Mouse (Mus musculus): ENCODE measurements at regions not wholly inside any gene's neighbourhood (a gene's known extent, or its start where the extent isn't known, plus 50 kb on each side); places are given as distances from the start of the nearest gene placed in this dataset.

DNA sequence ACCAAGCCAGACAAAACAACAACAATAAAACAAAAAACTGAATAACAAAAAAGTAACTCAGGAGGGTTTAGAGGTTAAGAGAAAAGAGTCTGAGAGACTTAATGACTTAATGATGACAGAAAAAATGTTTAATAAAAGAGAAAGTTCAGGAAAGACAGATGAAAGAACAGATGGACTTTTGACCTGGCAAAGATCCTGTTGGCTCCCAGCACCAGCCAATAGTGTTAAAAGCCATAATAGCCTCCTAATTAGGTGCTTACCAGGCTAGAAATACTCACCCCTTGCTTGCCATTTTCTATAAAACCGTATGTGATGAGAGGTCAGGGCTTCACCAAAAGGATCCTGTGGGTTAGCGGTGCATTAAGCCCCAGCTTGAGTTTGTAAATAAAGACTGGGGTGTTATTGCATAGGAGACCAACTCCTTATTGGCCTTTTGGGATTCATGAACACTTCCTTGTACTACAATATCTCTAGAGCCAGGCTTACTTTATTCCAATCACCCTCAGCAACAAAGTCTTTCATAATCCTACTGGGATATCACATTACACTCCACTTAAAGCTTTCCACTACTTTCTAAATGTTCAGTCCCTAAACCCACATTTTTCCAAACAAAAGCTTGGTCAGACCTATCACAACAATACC lies 282.1 kb upstream of the Rasa1 start:
- no peaks in the 10 kb centered on the region for H3K9me3 ChIP-seq
- no peak overlapping the region for H3K4me2 ChIP-seq
- no peaks in the 10 kb centered on the region for H3K36me3 ChIP-seq
- H3K9ac ChIP-seq, result no peak overlapping the region
- H3K4me1 ChIP-seq, result no peaks in the 10 kb centered on the region
- ATAC-seq (ENCODE audit: extremely low read depth, insufficient number of reproducible peaks, low FRiP score, low TSS enrichment), result no peak
- no peak overlapping the region for H3K27ac ChIP-seq (replicated peaks)
- WGBS, result 69% methylated on average over 2 of the region's 2 CpGs
- H3K4me3 ChIP-seq, result no peak overlapping the region
- no peaks in the 10 kb centered on the region for H3K27me3 ChIP-seq (replicated peaks)

- H3K36me3 ChIP-seq, result no peaks in the 10 kb centered on the region
- 73% methylated on average over 2 of the region's 2 CpGs for WGBS
- H3K9me3 ChIP-seq, result no peaks in the 10 kb centered on the region
- no peak overlapping the region for H3K9ac ChIP-seq
- no peak overlapping the region for H3K4me2 ChIP-seq
- H3K4me1 ChIP-seq, result no peaks in the 10 kb centered on the region
- H3K27ac ChIP-seq (replicated peaks), result no peak overlapping the region
- no peak for ATAC-seq (ENCODE audit: extremely low read depth, insufficient number of reproducible peaks, low FRiP score, low TSS enrichment)
- H3K27me3 ChIP-seq (replicated peaks), result no peaks in the 10 kb centered on the region
- H3K4me3 ChIP-seq, result no peak overlapping the region
These were observed 268.9 kb upstream of the Rasa1 start for GRCm38 (mm10) chr13:85557821-85558220.

DNA sequence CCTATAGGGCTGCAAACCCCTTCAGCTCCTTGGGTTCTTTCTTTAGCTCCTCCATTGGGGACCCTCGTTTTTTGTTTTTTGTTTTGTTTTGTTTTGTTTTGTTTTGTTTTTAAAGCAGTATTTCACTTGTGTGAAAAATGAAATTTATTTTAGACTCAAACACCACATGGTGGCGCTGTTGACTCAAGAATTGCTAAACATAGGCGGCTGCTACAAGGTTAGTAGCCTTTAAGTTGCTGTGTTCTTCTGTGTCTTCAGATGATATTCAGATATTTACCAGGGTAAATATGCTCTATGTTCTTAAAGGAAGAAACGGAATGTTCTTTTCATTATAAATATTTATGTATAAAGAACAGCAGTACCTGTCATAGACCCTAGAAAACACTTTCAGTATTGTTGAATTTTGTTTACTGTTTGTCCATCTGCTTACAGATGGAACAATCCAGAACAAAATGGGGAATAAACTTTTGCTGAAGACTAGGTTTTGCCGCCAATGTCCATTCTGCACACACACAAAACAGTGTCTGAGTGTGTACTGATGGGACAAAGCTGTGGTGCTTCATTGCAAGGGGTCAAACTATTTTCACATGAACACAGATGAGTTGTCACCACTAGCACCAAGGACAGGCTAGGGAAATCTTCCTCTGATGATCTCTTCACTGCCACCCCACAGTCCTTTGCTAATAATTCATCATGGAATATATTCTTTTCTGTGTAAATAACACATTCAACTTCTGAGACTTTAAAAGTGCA lies 267.3 kb upstream of the Rasa1 start:
- H3K4me2 ChIP-seq, result no peak overlapping the region
- H3K27ac ChIP-seq (replicated peaks), result no peak overlapping the region
- no peaks in the 10 kb centered on the region for H3K4me1 ChIP-seq
- H3K4me3 ChIP-seq, result no peak overlapping the region
- no peaks in the 10 kb centered on the region for H3K27me3 ChIP-seq (replicated peaks)
- H3K9me3 ChIP-seq, result no peaks in the 10 kb centered on the region
- no peaks in the 10 kb centered on the region for H3K36me3 ChIP-seq
- no peak overlapping the region for H3K9ac ChIP-seq
- no peak for ATAC-seq (ENCODE audit: extremely low read depth, insufficient number of reproducible peaks, low FRiP score, low TSS enrichment)
- 10% methylated on average over 5 of the region's 5 CpGs for WGBS

GRCm38 (mm10) chr13:85553072-85553471 lies 264.1 kb upstream of the Rasa1 start:
- ATAC-seq (ENCODE audit: extremely low read depth, insufficient number of reproducible peaks, low FRiP score, low TSS enrichment), result no peak
- Histone ChIP-seq H3K4me1 (no peaks in the 10 kb centered on the region), H3K27me3 (replicated peaks) (no peaks in the 10 kb centered on the region), H3K4me3 (no peak overlapping the region), H3K36me3 (no peaks in the 10 kb centered on the region), H3K4me2 (no peak overlapping the region), H3K9ac (no peak overlapping the region), H3K9me3 (peaks cover 6% of the 10 kb centered on the region; the same call in 1 of the 2 replicates), H3K27ac (replicated peaks) (no peak overlapping the region)
- WGBS, result 61% methylated on average over 3 of the region's 3 CpGs

GRCm38 (mm10) chr13:85509671-85510070 lies 220.7 kb upstream of the Rasa1 start:
- WGBS, result 38% methylated on average over 1 of the region's 1 CpGs
- Histone ChIP-seq H3K27ac (replicated peaks) (no peak overlapping the region), H3K9ac (no peak overlapping the region), H3K4me2 (no peak overlapping the region), H3K27me3 (replicated peaks) (no peaks in the 10 kb centered on the region), H3K4me3 (no peak overlapping the region), H3K4me1 (peaks cover 13% of the 10 kb centered on the region), H3K36me3 (no peaks in the 10 kb centered on the region), H3K9me3 (no peaks in the 10 kb centered on the region)
- no peak for ATAC-seq (ENCODE audit: extremely low read depth, insufficient number of reproducible peaks, low FRiP score, low TSS enrichment)

DNA sequence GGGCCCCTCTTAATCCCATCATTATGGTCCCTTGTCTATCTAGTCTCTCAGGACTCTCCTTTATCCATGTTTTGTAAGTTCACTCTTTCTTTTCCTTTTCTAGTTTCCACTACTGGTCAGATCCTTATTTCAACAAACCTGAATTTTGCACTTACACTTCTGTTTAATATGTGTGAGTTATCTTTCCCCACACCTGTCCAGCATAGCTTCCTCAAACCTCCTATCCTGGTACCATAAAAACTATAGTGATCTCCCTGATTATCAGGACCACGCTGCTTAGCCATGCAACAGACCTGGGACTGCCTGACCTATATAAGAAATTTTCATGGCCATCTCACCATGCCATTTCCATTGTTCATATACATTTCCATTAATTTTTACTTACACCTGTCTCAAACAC lies 219.6 kb upstream of the Rasa1 start:
- Histone ChIP-seq H3K27me3 (replicated peaks) (no peaks in the 10 kb centered on the region), H3K4me3 (no peak overlapping the region), H3K9ac (no peak overlapping the region), H3K4me2 (no peak overlapping the region), H3K9me3 (no peaks in the 10 kb centered on the region), H3K27ac (replicated peaks) (no peak overlapping the region), H3K4me1 (peaks cover 13% of the 10 kb centered on the region), H3K36me3 (no peaks in the 10 kb centered on the region)
- no peak for ATAC-seq (ENCODE audit: extremely low read depth, insufficient number of reproducible peaks, low FRiP score, low TSS enrichment)
- WGBS, result 83% methylated on average over 1 of the region's 1 CpGs

GRCm38 (mm10) chr13:85507374-85508101 lies 218.6 kb upstream of the Rasa1 start:
- peak overlapping the region; percentile 16 for H3K4me2 ChIP-seq

DNA sequence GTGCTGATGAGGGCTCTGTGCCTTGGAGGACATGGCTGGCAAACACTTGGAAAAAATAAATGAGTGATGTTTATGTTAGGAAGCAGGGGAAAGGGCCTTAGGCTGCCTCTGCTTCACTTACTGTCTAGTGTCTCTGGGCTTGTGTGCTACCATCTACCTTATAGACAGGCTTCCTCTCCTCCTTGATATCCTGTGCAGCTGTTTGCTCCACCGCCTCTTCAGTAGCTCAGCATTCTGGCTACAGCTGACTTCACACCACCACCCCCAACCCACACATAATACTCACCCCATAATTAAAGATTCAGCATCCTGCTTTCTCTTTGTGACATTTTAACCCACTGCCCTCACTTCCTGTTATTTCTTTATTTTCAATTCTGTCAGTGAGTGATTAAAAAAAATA lies 217.9 kb upstream of the Rasa1 start:
- Histone ChIP-seq H3K4me1 (peaks cover 13% of the 10 kb centered on the region), H3K9ac (no peak overlapping the region), H3K27me3 (replicated peaks) (no peaks in the 10 kb centered on the region), H3K27ac (replicated peaks) (no peak overlapping the region), H3K4me3 (no peak overlapping the region), H3K36me3 (no peaks in the 10 kb centered on the region), H3K9me3 (no peaks in the 10 kb centered on the region), H3K4me2 (no peak overlapping the region)
- no peak for ATAC-seq (ENCODE audit: extremely low read depth, insufficient number of reproducible peaks, low FRiP score, low TSS enrichment)
- 60% methylated on average over 1 of the region's 1 CpGs for WGBS

More at GRCm38 (mm10) chr13:85507374-85508101, 218.6 kb upstream of the Rasa1 start:
- H3K36me3 ChIP-seq, result no peaks in the 10 kb centered on the region
- no peaks in the 10 kb centered on the region for H3K9me3 ChIP-seq
- H3K4me3 ChIP-seq, result no peak overlapping the region
- no peak for ATAC-seq (ENCODE audit: extremely low read depth, insufficient number of reproducible peaks, low FRiP score, low TSS enrichment)
- H3K9ac ChIP-seq, result no peak overlapping the region
- no peaks in the 10 kb centered on the region for H3K27me3 ChIP-seq (replicated peaks)
- H3K27ac ChIP-seq (replicated peaks), result peak overlapping the region; percentile 37; the same call in 1 of the 2 replicates
- peaks cover 13% of the 10 kb centered on the region for H3K4me1 ChIP-seq
- WGBS, result 21% methylated on average over 6 of the region's 6 CpGs

DNA sequence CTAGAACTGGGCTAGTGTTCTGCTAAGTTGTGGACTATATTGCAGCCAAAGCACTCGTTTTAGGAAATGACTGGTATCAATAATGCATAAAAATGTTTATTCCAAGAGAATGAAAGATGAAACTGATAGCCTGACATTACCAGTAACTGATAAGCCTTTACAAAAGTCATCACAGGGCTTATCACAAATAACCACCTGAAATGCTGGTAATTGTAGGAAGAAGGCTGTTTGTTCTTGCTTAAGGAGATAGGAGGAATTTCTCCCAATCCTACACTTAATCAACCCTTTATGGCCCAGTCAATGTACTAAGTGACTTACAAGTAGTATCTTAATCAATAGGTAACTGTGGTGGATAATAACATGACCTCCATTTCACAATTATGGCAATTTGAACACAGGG lies 217.1 kb upstream of the Rasa1 start:
- Histone ChIP-seq H3K9me3 (no peaks in the 10 kb centered on the region), H3K4me1 (peaks cover 13% of the 10 kb centered on the region), H3K27me3 (replicated peaks) (no peaks in the 10 kb centered on the region), H3K4me2 (no peak overlapping the region), H3K36me3 (no peaks in the 10 kb centered on the region), H3K4me3 (no peak overlapping the region), H3K27ac (replicated peaks) (no peak overlapping the region), H3K9ac (no peak overlapping the region)
- ATAC-seq (ENCODE audit: extremely low read depth, insufficient number of reproducible peaks, low FRiP score, low TSS enrichment), result no peak
- 31% methylated on average over 1 of the region's 1 CpGs for WGBS

- Histone ChIP-seq H3K27ac (replicated peaks) (no peak overlapping the region), H3K27me3 (replicated peaks) (no peaks in the 10 kb centered on the region), H3K4me1 (peaks cover 13% of the 10 kb centered on the region), H3K36me3 (no peaks in the 10 kb centered on the region), H3K4me3 (no peak overlapping the region), H3K4me2 (no peak overlapping the region), H3K9me3 (no peaks in the 10 kb centered on the region), H3K9ac (no peak overlapping the region)
- WGBS, result 57% methylated on average over 4 of the region's 4 CpGs
- ATAC-seq (ENCODE audit: extremely low read depth, insufficient number of reproducible peaks, low FRiP score, low TSS enrichment), result no peak
These were observed 216.1 kb upstream of the Rasa1 start for GRCm38 (mm10) chr13:85505046-85505445.

GRCm38 (mm10) chr13:85504001-85504400 lies 215.1 kb upstream of the Rasa1 start:
- Histone ChIP-seq H3K9ac (no peak overlapping the region), H3K4me3 (no peak overlapping the region), H3K9me3 (no peaks in the 10 kb centered on the region), H3K36me3 (no peaks in the 10 kb centered on the region), H3K27ac (replicated peaks) (no peak overlapping the region), H3K4me1 (peaks cover 13% of the 10 kb centered on the region), H3K27me3 (replicated peaks) (no peaks in the 10 kb centered on the region), H3K4me2 (no peak overlapping the region)
- no peak for ATAC-seq (ENCODE audit: extremely low read depth, insufficient number of reproducible peaks, low FRiP score, low TSS enrichment)
- WGBS, result 69% methylated on average over 4 of the region's 4 CpGs
